Mouse (Mus musculus) limb, embryonic 11.5 days (tissue): ENCODE data around the gene Epb41l1. TPM values are rescaled to one million over a fixed set of nuclear protein-coding genes. Genes with fewer than 3 reads are reported as not detected.

Source experiments
- ATAC-seq: fragments of 200-750 bp; cut with Nextera tagmentation; 2 replicates; pipeline ENCODE4 v1.8.0; 2017; ENCODE audit warnings: low read depth; ENCODE audit not compliant: insufficient number of reproducible peaks, low FRiP score, low TSS enrichment
- DNase-seq: peaks from one replicate; pipeline ENCODE4 v3.0.0-alpha.2; 2015; ENCODE audit warnings: low spot score
- H3K27ac ChIP-seq: fragments of 300-500 bp; sonication (generic); replicated peaks from 2 replicates; pipeline ENCODE4 v1.5.1; 2014; ENCODE audit warnings: low read depth, mild to moderate bottlenecking, low read length
- H3K27me3 ChIP-seq: fragments of 300-500 bp; sonication (generic); 2 replicates; pipeline ENCODE4 v1.6.1; 2014; ENCODE audit warnings: mild to moderate bottlenecking, low read length, mixed read lengths; ENCODE audit not compliant: control insufficient read depth, insufficient read depth
- H3K36me3 ChIP-seq: fragments of 300-500 bp; sonication (generic); 2 replicates; pipeline ENCODE4 v1.6.1; 2014; ENCODE audit warnings: mild to moderate bottlenecking, low read length, moderate library complexity, mixed read lengths; ENCODE audit not compliant: control insufficient read depth, insufficient read depth
- H3K4me1 ChIP-seq: fragments of 300-500 bp; sonication (generic); 2 replicates; pipeline ENCODE4 v1.6.1; 2014; ENCODE audit warnings: low read length, mixed read lengths; ENCODE audit not compliant: control insufficient read depth, insufficient read depth
- H3K4me2 ChIP-seq: fragments of 300-500 bp; sonication (generic); 2 replicates; pipeline ENCODE4 v1.6.1; 2014; ENCODE audit warnings: low read depth, mild to moderate bottlenecking, moderate library complexity; ENCODE audit not compliant: severe bottlenecking
- H3K4me3 ChIP-seq: fragments of 300-500 bp; sonication (generic); 2 replicates; pipeline ENCODE4 v1.5.1; 2014; ENCODE audit warnings: low read depth, low read length
- H3K9ac ChIP-seq: fragments of 300-500 bp; sonication (generic); 2 replicates; pipeline ENCODE4 v1.6.1; 2014; ENCODE audit warnings: mild to moderate bottlenecking, low read length
- H3K9me3 ChIP-seq: fragments of 300-500 bp; sonication (generic); 2 replicates; pipeline ENCODE4 v1.6.1; 2016; ENCODE audit warnings: low read length; ENCODE audit not compliant: control insufficient read depth
- WGBS: fragments of 180-500 bp; shearing (Covaris S2); extraction: QIAGEN DNeasy Blood & Tissue Kit; methylation state at CpG from one replicate; pipeline ENCODE4 v1.1.7; 2014; 5-methylcytosine and 5-hydroxymethylcytosine counted together
- polyA plus RNA-seq: library from polyadenylated mRNA; unstranded; fragments of >200 nt; fragmentation: Nextera tagmentation; extraction: Ambion mirVana; gene quantifications from 2 replicates; pipeline ENCODE4 v1.2.1, GENCODE M21; 2014

The Epb41l1 gene
- polyA plus RNA-seq, 1 experiment from 2014 or later, result 2.1 TPM

GRCm38 (mm10) chr2:156443323-156443722 lies 22.6 kb downstream of the Epb41l1 start:
- no peak for ATAC-seq
- DNase-seq, result no peak
- Histone ChIP-seq H3K36me3 (no peaks in the 10 kb centered on the region), H3K4me3 (no peak overlapping the region), H3K9ac (no peak overlapping the region), H3K9me3 (no peaks in the 10 kb centered on the region), H3K27ac (no peak overlapping the region), H3K4me2 (no peak overlapping the region), H3K4me1 (peaks cover 13% of the 10 kb centered on the region), H3K27me3 (no peaks in the 10 kb centered on the region)
- 62% methylated on average over 1 of the region's 1 CpGs for WGBS

DNA sequence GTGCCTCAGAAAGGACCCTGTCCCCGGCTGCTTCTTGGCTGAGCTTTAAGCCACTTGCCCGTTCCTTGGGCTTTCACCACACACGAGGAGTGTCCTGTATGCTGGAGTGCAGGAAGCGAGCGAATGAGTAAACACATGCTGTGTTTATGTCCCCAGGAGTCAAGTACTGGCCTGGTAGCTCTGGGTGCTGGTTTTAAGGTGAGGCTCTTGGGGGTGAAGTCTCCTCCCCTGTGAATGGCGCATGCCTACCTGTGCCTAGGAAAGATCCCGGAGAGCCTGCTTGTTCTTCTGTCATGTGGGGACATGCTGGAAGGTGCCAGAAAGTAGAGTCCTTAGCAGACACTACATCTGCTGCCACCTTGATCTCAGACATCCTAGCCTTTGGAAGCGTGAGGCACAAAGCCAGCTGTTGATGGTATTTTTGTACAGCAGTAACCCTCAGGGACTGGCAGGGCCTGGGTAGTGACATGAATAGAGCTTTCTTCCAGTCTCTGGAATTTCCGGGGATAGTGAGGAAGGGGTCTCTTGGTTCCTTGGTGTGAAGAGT lies 25.9 kb downstream of the Epb41l1 start:
- Histone ChIP-seq H3K27ac (no peak overlapping the region), H3K36me3 (no peaks in the 10 kb centered on the region), H3K9me3 (no peaks in the 10 kb centered on the region), H3K9ac (no peak overlapping the region), H3K27me3 (no peaks in the 10 kb centered on the region), H3K4me1 (0 out of 2 replicates have a peak, but pooled peaks cover 3% of the 10 kb centered on the region), H3K4me3 (no peak overlapping the region), H3K4me2 (no peak overlapping the region)
- no peak for ATAC-seq
- DNase-seq, result no peak
- 77% methylated on average over 9 of the region's 9 CpGs for WGBS

- H3K9me3 ChIP-seq, result no peaks in the 10 kb centered on the region
- 16% methylated on average over 10 of the region's 10 CpGs for WGBS
- no peaks in the 10 kb centered on the region for H3K36me3 ChIP-seq
- H3K4me3 ChIP-seq, result no peak overlapping the region
- H3K27ac ChIP-seq, result no peak overlapping the region
- DNase-seq, result peak; percentile 32
- no peak for ATAC-seq
- no peak overlapping the region for H3K9ac ChIP-seq
- H3K27me3 ChIP-seq, result no peaks in the 10 kb centered on the region
- H3K4me1 ChIP-seq, result 0 out of 2 replicates have a peak, but pooled peaks cover 3% of the 10 kb centered on the region
- no peak overlapping the region for H3K4me2 ChIP-seq
These were observed 26.9 kb downstream of the Epb41l1 start for GRCm38 (mm10) chr2:156447413-156448295.

- Histone ChIP-seq H3K27ac (no peak overlapping the region), H3K9ac (no peak overlapping the region), H3K27me3 (no peaks in the 10 kb centered on the region), H3K4me3 (no peak overlapping the region), H3K4me2 (no peak overlapping the region), H3K9me3 (no peaks in the 10 kb centered on the region), H3K4me1 (no peaks in the 10 kb centered on the region), H3K36me3 (no peaks in the 10 kb centered on the region)
- no peak for DNase-seq
- WGBS, result 79% methylated on average over 13 of the region's 13 CpGs
- ATAC-seq, result no peak
These were observed 30.8 kb downstream of the Epb41l1 start for GRCm38 (mm10) chr2:156451225-156452148.

GRCm38 (mm10) chr2:156452149-156452536 lies 31.4 kb downstream of the Epb41l1 start:
- Histone ChIP-seq H3K9ac (no peak overlapping the region), H3K4me3 (no peak overlapping the region), H3K27ac (no peak overlapping the region), H3K27me3 (no peaks in the 10 kb centered on the region), H3K36me3 (no peaks in the 10 kb centered on the region), H3K9me3 (no peaks in the 10 kb centered on the region), H3K4me1 (no peaks in the 10 kb centered on the region), H3K4me2 (no peak overlapping the region)
- WGBS, result 84% methylated on average over 7 of the region's 7 CpGs
- DNase-seq (no peak), ATAC-seq (no peak)

DNA sequence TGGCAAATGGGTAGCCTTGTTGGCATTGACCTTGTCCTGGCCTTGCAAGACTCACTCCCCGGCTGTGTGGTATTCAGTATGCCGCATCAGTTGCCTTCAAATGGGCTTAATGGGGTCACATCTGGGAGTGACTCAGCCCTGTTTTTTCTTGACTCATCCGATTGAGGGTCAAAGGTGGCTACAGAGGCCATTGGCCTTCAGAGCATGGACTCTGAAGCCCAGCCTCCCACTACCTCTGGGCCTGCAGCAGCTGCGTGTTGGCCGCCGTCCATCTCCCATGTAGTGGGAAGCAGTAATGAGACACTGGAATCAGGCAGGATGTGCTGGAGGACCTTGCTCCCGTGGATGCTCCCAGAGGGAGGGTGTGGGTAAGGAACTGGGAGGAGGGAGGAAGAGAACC lies 33.1 kb downstream of the Epb41l1 start:
- WGBS, result 69% methylated on average over 7 of the region's 7 CpGs
- ATAC-seq, result no peak

GRCm38 (mm10) chr2:156455508-156456108 lies 34.9 kb downstream of the Epb41l1 start:
- no peaks in the 10 kb centered on the region for H3K9me3 ChIP-seq
- 82% methylated on average over 9 of the region's 9 CpGs for whole genome bisulfite sequencing
- no peak for DNase-seq
- H3K27me3 ChIP-seq, result no peaks in the 10 kb centered on the region
- H3K9ac ChIP-seq, result no peak overlapping the region
- no peak overlapping the region for H3K4me3 ChIP-seq
- H3K36me3 ChIP-seq, result no peaks in the 10 kb centered on the region
- H3K4me1 ChIP-seq, result no peaks in the 10 kb centered on the region
- no peak overlapping the region for H3K4me2 ChIP-seq
- H3K27ac ChIP-seq, result no peak overlapping the region
- no peak for ATAC-seq

More for the DNA sequence above, 33.1 kb downstream of the Epb41l1 start:
- Histone ChIP-seq H3K4me1 (no peaks in the 10 kb centered on the region), H3K27ac (no peak overlapping the region), H3K9me3 (no peaks in the 10 kb centered on the region), H3K27me3 (no peaks in the 10 kb centered on the region), H3K9ac (no peak overlapping the region), H3K4me3 (no peak overlapping the region), H3K4me2 (no peak overlapping the region), H3K36me3 (no peaks in the 10 kb centered on the region)
- DNase-seq, result no peak
